Mouse (Mus musculus) heart, postnatal 10 days (tissue): ENCODE measurements around the gene Abhd14a. TPM values are rescaled to one million over a fixed set of nuclear protein-coding genes. Genes with fewer than 3 reads are reported as not detected.

Source experiments
- DNase-seq, 2 experiments: peaks; one replicate each; pipeline ENCODE4 v3.0.0; 2021
- intact Hi-C: fragments of 180-260 bp; cut with DNase I; formaldehyde crosslinking; loops from one replicate; pipeline ENCODE4 v1.15.1; 2025
- total RNA-seq, 2 experiments: library from RNA; stranded (reverse); gene quantifications; 2 replicates each; pipeline ENCODE4 v1.2.3; 2021

Abhd14a gene
- total RNA-seq, 2 experiments from 2014 or later = 20.0 to 22.4 TPM

- DNase-seq = no peak
- intact Hi-C loops = loop anchor here (1.0 kb wide), 3 partner anchors 71 to 131 kb away; no protein-coding TSS in a partner anchor
Observed at GRCm38 (mm10) chr9:106420608-106421007, 26.9 kb downstream of the Abhd14a start.

GRCm38 (mm10) chr9:106417841-106418625 lies 29.4 kb downstream of the Abhd14a start:
- peak; percentile 89 to 90 for DNase-seq
- intact Hi-C loops = loop anchor here (1.0 kb wide), 2 partner anchors 48 to 51 kb away; no protein-coding TSS in a partner anchor

- no peak for DNase-seq
- intact Hi-C loops = loop anchor here (1.0 kb wide), 1 partner anchor 50 kb away; no protein-coding TSS in a partner anchor
Observed at GRCm38 (mm10) chr9:106416826-106417225, 30.7 kb downstream of the Abhd14a start.

- DNase-seq = no peak
- intact Hi-C loops = no loop called here
Observed at GRCm38 (mm10) chr9:106413606-106414005, 33.9 kb downstream of the Abhd14a start.

- no peak for DNase-seq
- intact Hi-C loops = no loop called here
Observed at GRCm38 (mm10) chr9:106412210-106412609, 35.3 kb downstream of the Abhd14a start.

GRCm38 (mm10) chr9:106411729-106412128 lies 35.7 kb downstream of the Abhd14a start:
- DNase-seq = no peak
- intact Hi-C loops = no loop called here

GRCm38 (mm10) chr9:106411091-106411594 lies 36.3 kb downstream of the Abhd14a start:
- intact Hi-C loops = no loop called here
- DNase-seq = no peak

- intact Hi-C loops = no loop called here
- DNase-seq = no peak
Observed at GRCm38 (mm10) chr9:106410086-106410650, 37.3 kb downstream of the Abhd14a start.

GRCm38 (mm10) chr9:106409096-106409495 lies 38.4 kb downstream of the Abhd14a start:
- intact Hi-C loops = no loop called here
- no peak for DNase-seq

GRCm38 (mm10) chr9:106406443-106407078 lies 40.9 kb downstream of the Abhd14a start:
- intact Hi-C loops = loop anchor here (2.0 kb wide), 1 partner anchor 38 kb away; the partner anchor contains the start of gene Dusp7
- peak; percentile 69 to 78 for DNase-seq

GRCm38 (mm10) chr9:106405275-106405674 lies 42.2 kb downstream of the Abhd14a start:
- peak; percentile 88 to 90 for DNase-seq
- intact Hi-C loops = no loop called here

GRCm38 (mm10) chr9:106402607-106403375 lies 44.7 kb downstream of the Abhd14a start:
- intact Hi-C loops = loop anchor here (2.0 kb wide), 1 partner anchor 14 kb away; no protein-coding TSS in a partner anchor
- no peak for DNase-seq

- intact Hi-C loops = loop anchor here (2.0 kb wide), 1 partner anchor 13 kb away; no protein-coding TSS in a partner anchor
Observed at GRCm38 (mm10) chr9:106402149-106402548, 45.3 kb downstream of the Abhd14a start.

GRCm38 (mm10) chr9:106399808-106400207 lies 47.7 kb downstream of the Abhd14a start:
- no peak for DNase-seq
- intact Hi-C loops = no loop called here

More at GRCm38 (mm10) chr9:106402149-106402548, 45.3 kb downstream of the Abhd14a start:
- DNase-seq = no peak

- intact Hi-C loops = no loop called here
- no peak for DNase-seq
Observed at GRCm38 (mm10) chr9:106398667-106399311, 48.7 kb downstream of the Abhd14a start.

GRCm38 (mm10) chr9:106397733-106398132 lies 49.7 kb downstream of the Abhd14a start:
- intact Hi-C loops = no loop called here
- no peak for DNase-seq

GRCm38 (mm10) chr9:106394649-106395602 lies 52.6 kb downstream of the Abhd14a start:
- DNase-seq = no peak
- intact Hi-C loops = no loop called here

- intact Hi-C loops = no loop called here
- no peak for DNase-seq
Observed at GRCm38 (mm10) chr9:106393548-106393947, 53.9 kb downstream of the Abhd14a start.
